Mouse (Mus musculus) midbrain, embryonic 11.5 days (tissue): ENCODE results near the gene Bcar1. TPM values are rescaled to one million over a fixed set of nuclear protein-coding genes. Genes with fewer than 3 reads are reported as not detected.

Source experiments
- ATAC-seq: fragments of 200-750 bp; cut with Nextera tagmentation; 2 replicates; pipeline ENCODE4 v1.8.0; 2017; ENCODE audit warnings: moderate TSS enrichment, moderate library complexity; ENCODE audit not compliant: low FRiP score
- DNase-seq: peaks from one replicate; pipeline ENCODE4 v3.0.0; 2015; ENCODE audit warnings: low spot score; ENCODE audit errors: missing footprints
- H3K27ac ChIP-seq: fragments of 300-500 bp; sonication (generic); 2 replicates; pipeline ENCODE4 v1.5.1; 2014; ENCODE audit warnings: low read depth, low read length
- H3K27me3 ChIP-seq: fragments of 300-500 bp; sonication (generic); 2 replicates; pipeline ENCODE4 v1.6.1; 2014; ENCODE audit warnings: mild to moderate bottlenecking, low read length, moderate library complexity, mixed read lengths; ENCODE audit not compliant: control insufficient read depth, insufficient read depth
- H3K36me3 ChIP-seq: fragments of 300-500 bp; sonication (generic); 2 replicates; pipeline ENCODE4 v1.6.1; 2014; ENCODE audit warnings: mild to moderate bottlenecking, low read length, moderate library complexity, mixed read lengths; ENCODE audit not compliant: control insufficient read depth, insufficient read depth
- H3K4me1 ChIP-seq: fragments of 300-500 bp; sonication (generic); 2 replicates; pipeline ENCODE4 v1.6.1; 2014; ENCODE audit warnings: low read length; ENCODE audit not compliant: control insufficient read depth, insufficient read depth
- H3K4me2 ChIP-seq: fragments of 300-500 bp; sonication (generic); 2 replicates; pipeline ENCODE4 v1.6.1; 2014; ENCODE audit warnings: mild to moderate bottlenecking, moderate library complexity
- H3K4me3 ChIP-seq: fragments of 300-500 bp; sonication (generic); 2 replicates; pipeline ENCODE4 v1.5.1; 2014; ENCODE audit warnings: low read depth, low read length
- H3K9ac ChIP-seq: fragments of 300-500 bp; sonication (generic); 2 replicates; pipeline ENCODE4 v1.6.1; 2014; ENCODE audit warnings: low read length
- H3K9me3 ChIP-seq: fragments of 300-500 bp; sonication (generic); 2 replicates; pipeline ENCODE4 v1.6.1; 2016; ENCODE audit warnings: low read length; ENCODE audit not compliant: control insufficient read depth
- WGBS: fragments of 180-500 bp; shearing (Covaris S2); extraction: QIAGEN DNeasy Blood & Tissue Kit; methylation state at CpG from one replicate; pipeline ENCODE4 v1.1.7; 2014; 5-methylcytosine and 5-hydroxymethylcytosine counted together
- polyA plus RNA-seq: library from polyadenylated mRNA; unstranded; fragments of >200 nt; fragmentation: Nextera tagmentation; extraction: Ambion mirVana; gene quantifications from 2 replicates; pipeline ENCODE4 v1.2.1, GENCODE M21; 2014

Gene Bcar1
- polyA plus RNA-seq, 1 experiment from 2014 or later: 42.1 TPM

- DNase-seq (no peak), ATAC-seq (no peak)
- Histone ChIP-seq H3K4me1 (peaks cover 28% of the 10 kb centered on the region), H3K27ac (no peak overlapping the region), H3K4me2 (no peak overlapping the region), H3K9me3 (no peaks in the 10 kb centered on the region), H3K27me3 (no peaks in the 10 kb centered on the region), H3K36me3 (no peaks in the 10 kb centered on the region), H3K4me3 (no peak overlapping the region), H3K9ac (no peak overlapping the region)
- 76% methylated on average over 5 of the region's 5 CpGs for WGBS
These were observed 15.1 kb downstream of the Bcar1 start for GRCm38 (mm10) chr8:111728481-111728880.

GRCm38 (mm10) chr8:111727553-111727952, 16.1 kb downstream of the Bcar1 start:
- H3K4me1 ChIP-seq: peaks cover 19% of the 10 kb centered on the region
- DNase-seq: no peak
- 83% methylated on average over 4 of the region's 4 CpGs for WGBS

GRCm38 (mm10) chr8:111726102-111726900, 17.3 kb downstream of the Bcar1 start:
- DNase-seq (no peak), ATAC-seq (no peak)
- peaks cover 12% of the 10 kb centered on the region for H3K4me1 ChIP-seq
- no peaks in the 10 kb centered on the region for H3K36me3 ChIP-seq
- H3K4me3 ChIP-seq: no peak overlapping the region
- WGBS: 81% methylated on average over 7 of the region's 7 CpGs
- no peak overlapping the region for H3K9ac ChIP-seq
- no peak overlapping the region for H3K27ac ChIP-seq
- H3K27me3 ChIP-seq: no peaks in the 10 kb centered on the region
- no peak overlapping the region for H3K4me2 ChIP-seq
- H3K9me3 ChIP-seq: no peaks in the 10 kb centered on the region

More at GRCm38 (mm10) chr8:111727553-111727952, 16.1 kb downstream of the Bcar1 start:
- Histone ChIP-seq H3K4me2 (no peak overlapping the region), H3K4me3 (no peak overlapping the region), H3K9ac (no peak overlapping the region), H3K9me3 (no peaks in the 10 kb centered on the region), H3K36me3 (no peaks in the 10 kb centered on the region), H3K27ac (no peak overlapping the region), H3K27me3 (no peaks in the 10 kb centered on the region)
- ATAC-seq: no peak

GRCm38 (mm10) chr8:111725341-111725740, 18.3 kb downstream of the Bcar1 start:
- H3K27ac ChIP-seq: no peak overlapping the region
- H3K4me2 ChIP-seq: no peak overlapping the region
- peaks cover 7% of the 10 kb centered on the region; the same call in 1 of the 2 replicates for H3K4me1 ChIP-seq
- WGBS: 91% methylated on average over 6 of the region's 6 CpGs
- no peak for ATAC-seq
- DNase-seq: no peak
- no peaks in the 10 kb centered on the region for H3K9me3 ChIP-seq
- H3K4me3 ChIP-seq: no peak overlapping the region
- H3K9ac ChIP-seq: no peak overlapping the region
- no peaks in the 10 kb centered on the region for H3K27me3 ChIP-seq
- peaks cover 3% of the 10 kb centered on the region; the same call in 1 of the 2 replicates for H3K36me3 ChIP-seq

GRCm38 (mm10) chr8:111720115-111720544, 23.5 kb downstream of the Bcar1 start:
- no peak overlapping the region for H3K4me3 ChIP-seq
- DNase-seq: no peak
- H3K27me3 ChIP-seq: no peaks in the 10 kb centered on the region
- 80% methylated on average over 4 of the region's 4 CpGs for WGBS
- peaks cover 10% of the 10 kb centered on the region; the same call in 1 of the 2 replicates for H3K36me3 ChIP-seq
- H3K9me3 ChIP-seq: no peaks in the 10 kb centered on the region
- ATAC-seq: no peak
- H3K4me1 ChIP-seq: peaks cover 24% of the 10 kb centered on the region
- H3K9ac ChIP-seq: no peak overlapping the region
- H3K27ac ChIP-seq: no peak overlapping the region
- no peak overlapping the region for H3K4me2 ChIP-seq

GRCm38 (mm10) chr8:111718937-111719336, 24.7 kb downstream of the Bcar1 start:
- no peak overlapping the region for H3K4me2 ChIP-seq
- ATAC-seq (no peak), DNase-seq (no peak)
- peaks cover 13% of the 10 kb centered on the region; the same call in 1 of the 2 replicates for H3K36me3 ChIP-seq
- H3K4me1 ChIP-seq: peaks cover 24% of the 10 kb centered on the region
- H3K9me3 ChIP-seq: no peaks in the 10 kb centered on the region
- H3K4me3 ChIP-seq: no peak overlapping the region
- H3K27ac ChIP-seq: no peak overlapping the region
- no peaks in the 10 kb centered on the region for H3K27me3 ChIP-seq
- H3K9ac ChIP-seq: no peak overlapping the region
- 71% methylated on average over 5 of the region's 5 CpGs for WGBS

GRCm38 (mm10) chr8:111717866-111718265, 25.7 kb downstream of the Bcar1 start:
- no peaks in the 10 kb centered on the region for H3K9me3 ChIP-seq
- peak overlapping the region; percentile 93 for H3K27ac ChIP-seq
- peaks cover 24% of the 10 kb centered on the region for H3K4me1 ChIP-seq
- no peaks in the 10 kb centered on the region for H3K27me3 ChIP-seq
- peak overlapping the region; percentile 31; the same call in 1 of the 2 replicates for H3K9ac ChIP-seq
- WGBS: 70% methylated on average over 6 of the region's 6 CpGs
- H3K4me3 ChIP-seq: no peak overlapping the region
- DNase-seq (no peak), ATAC-seq (no peak)
- peaks cover 17% of the 10 kb centered on the region for H3K36me3 ChIP-seq
- no peak overlapping the region for H3K4me2 ChIP-seq

GRCm38 (mm10) chr8:111717488-111717792, 26.2 kb downstream of the Bcar1 start:
- no peaks in the 10 kb centered on the region for H3K9me3 ChIP-seq
- peak overlapping the region; percentile 39 for H3K9ac ChIP-seq
- H3K4me3 ChIP-seq: no peak overlapping the region
- peak overlapping the region; percentile 93 for H3K27ac ChIP-seq
- DNase-seq (no peak), ATAC-seq (peak; percentile 47; the same call in 1 of the 2 replicates)
- no peak overlapping the region for H3K4me2 ChIP-seq
- WGBS: 69% methylated on average over 4 of the region's 4 CpGs
- H3K27me3 ChIP-seq: no peaks in the 10 kb centered on the region
- H3K4me1 ChIP-seq: peaks cover 24% of the 10 kb centered on the region
- H3K36me3 ChIP-seq: peaks cover 18% of the 10 kb centered on the region

GRCm38 (mm10) chr8:111716603-111717487, 26.8 kb downstream of the Bcar1 start:
- Histone ChIP-seq H3K9ac (peak overlapping the region; percentile 39), H3K4me3 (no peak overlapping the region)
- WGBS: 35% methylated on average over 10 of the region's 10 CpGs

More at GRCm38 (mm10) chr8:111716603-111717487, 26.8 kb downstream of the Bcar1 start:
- no peak overlapping the region; the same call in 1 of the 2 replicates for H3K4me2 ChIP-seq
- peaks cover 23% of the 10 kb centered on the region for H3K36me3 ChIP-seq
- peak; percentile 87 for DNase-seq
- no peaks in the 10 kb centered on the region for H3K9me3 ChIP-seq
- peak; percentile 63 for ATAC-seq
- peak overlapping the region; percentile 93 for H3K27ac ChIP-seq
- H3K27me3 ChIP-seq: no peaks in the 10 kb centered on the region
- peaks cover 24% of the 10 kb centered on the region for H3K4me1 ChIP-seq
